Comparison of ENCODE assay signal across 10 mouse cellular contexts in the genomic region with DNA sequence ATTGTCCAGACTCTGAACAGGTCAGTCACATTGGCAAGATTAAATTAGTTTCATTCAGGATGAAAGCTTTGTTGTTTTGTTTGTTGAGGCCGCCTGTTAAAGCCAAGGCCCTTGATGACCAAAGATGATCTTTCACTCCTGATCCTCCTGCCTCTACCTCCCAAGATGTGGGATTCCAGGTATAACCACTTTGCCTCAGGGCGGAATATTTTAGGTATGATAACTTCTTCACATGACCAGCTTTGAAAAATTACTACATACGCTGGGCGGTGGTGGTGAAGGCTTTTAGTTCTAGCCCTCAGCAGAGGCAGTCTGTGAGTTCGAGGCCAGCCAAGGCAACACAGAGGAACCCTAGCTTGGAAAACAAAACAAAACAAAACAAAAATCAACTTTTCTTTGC. TPM values are rescaled to one million over a fixed set of nuclear protein-coding genes. Genes with fewer than 3 reads are reported as not detected.
A peak's percentile ranks its signal among the peaks of the same experiment; 100 is the strongest.
DNase-seq lines count a peak whose midpoint lies in the region; ATAC-seq and TF ChIP-seq lines count a peak whose summit lies in the region.
"Had no signal": no experiment of that assay in that cellular context is flagged by ENCODE, and none has a peak within 500 bp of the region (broad histone marks: within the 10 kb centered on the region; RNA-seq: fewer than 3 reads in every experiment).

No protein-coding gene starts in this region.

- TF ChIP-seq CTCF in lung, embryonic 14.5 days (IDR thresholded peaks at IDR 0.05; ENCODE audit: low read depth), result no peak
- TF ChIP-seq CTCF in intestine, postnatal 0 days (IDR thresholded peaks at IDR 0.05; ENCODE audit: low read depth), result no peak

- no peak for ATAC-seq in lung, embryonic 14.5 days (ENCODE audit: insufficient read depth)
- ATAC-seq in embryonic facial prominence, embryonic 15.5 days (ENCODE audit: insufficient number of reproducible peaks, low FRiP score, low TSS enrichment, low read depth), result no peak
- ATAC-seq in intestine, postnatal 0 days, result no peak
- no peak for ATAC-seq in neural tube, embryonic 15.5 days (ENCODE audit: low FRiP score)

- no peaks in the 10 kb centered on the region for H3K27me3 ChIP-seq in lung, embryonic 14.5 days (ENCODE audit: insufficient read depth, low read length)
- H3K27me3 ChIP-seq in embryonic facial prominence, embryonic 15.5 days, result no peaks in the 10 kb centered on the region
- H3K27me3 ChIP-seq in intestine, postnatal 0 days (replicated peaks; ENCODE audit: control insufficient read depth, insufficient read depth, low read length), result no peaks in the 10 kb centered on the region
- no peaks in the 10 kb centered on the region for H3K27me3 ChIP-seq in neural tube, embryonic 15.5 days (replicated peaks)

- no peak for DNase-seq in lung, embryonic 14.5 days
- no peak for DNase-seq in lung, postnatal 4 days
- no peak for DNase-seq in gastrocnemius, postnatal 4 days (ENCODE audit: low spot score in 2 of 2)
- no peak for DNase-seq in right cerebral cortex, adult 2 months (ENCODE audit: low spot score in 2 of 2)

- no peak overlapping the region; the same call in 1 of the 2 replicates for H3K9ac ChIP-seq in lung, embryonic 14.5 days
- H3K9ac ChIP-seq in embryonic facial prominence, embryonic 15.5 days, result 0 out of 2 replicates have a peak overlapping the region, but pooled peaks have one; percentile 84
- no peak overlapping the region for H3K9ac ChIP-seq in intestine, postnatal 0 days (ENCODE audit: low read depth, low read length)
- no peak overlapping the region for H3K9ac ChIP-seq in neural tube, embryonic 15.5 days (replicated peaks)

- H3K9me3 ChIP-seq in lung, embryonic 14.5 days (ENCODE audit: low read depth, low read length), result no peaks in the 10 kb centered on the region
- H3K9me3 ChIP-seq in embryonic facial prominence, embryonic 15.5 days (replicated peaks), result no peaks in the 10 kb centered on the region
- no peaks in the 10 kb centered on the region for H3K9me3 ChIP-seq in intestine, postnatal 0 days (ENCODE audit: control insufficient read depth)
- H3K9me3 ChIP-seq in neural tube, embryonic 15.5 days (replicated peaks), result no peaks in the 10 kb centered on the region

- H3K27ac ChIP-seq in lung, embryonic 14.5 days (ENCODE audit: low read depth), result no peak overlapping the region; the same call in 1 of the 2 replicates
- H3K27ac ChIP-seq in embryonic facial prominence, embryonic 15.5 days (replicated peaks), result peak overlapping the region; percentile 96
- H3K27ac ChIP-seq in intestine, postnatal 0 days (ENCODE audit: low read depth, low read length), result no peak overlapping the region
- H3K27ac ChIP-seq in neural tube, embryonic 15.5 days (replicated peaks), result no peak overlapping the region

- peak overlapping the region; percentile 70 for H3K4me3 ChIP-seq in lung, embryonic 14.5 days (ENCODE audit: low read depth, low read length)
- H3K4me3 ChIP-seq in embryonic facial prominence, embryonic 15.5 days (replicated peaks), result peak overlapping the region; percentile 81
- H3K4me3 ChIP-seq in intestine, postnatal 0 days (ENCODE audit: low read depth, low read length), result peak overlapping the region; percentile 76
- peak overlapping the region; percentile 55 for H3K4me3 ChIP-seq in neural tube, embryonic 15.5 days (replicated peaks)

- 72% methylated on average over 5 of the region's 5 CpGs for WGBS in lung, embryonic 14.5 days
- WGBS in embryonic facial prominence, embryonic 15.5 days, result 63% methylated on average over 5 of the region's 5 CpGs
- WGBS in intestine, postnatal 0 days, result 80% methylated on average over 5 of the region's 5 CpGs
- WGBS in neural tube, embryonic 15.5 days, result 85% methylated on average over 5 of the region's 5 CpGs

- H3K36me3 ChIP-seq in lung, embryonic 14.5 days (ENCODE audit: insufficient read depth), result no peaks in the 10 kb centered on the region
- no peaks in the 10 kb centered on the region for H3K36me3 ChIP-seq in embryonic facial prominence, embryonic 15.5 days
- H3K36me3 ChIP-seq in intestine, postnatal 0 days (ENCODE audit: control insufficient read depth, insufficient read depth), result no peaks in the 10 kb centered on the region
- H3K36me3 ChIP-seq in neural tube, embryonic 15.5 days, result no peaks in the 10 kb centered on the region

- peak overlapping the region; percentile 66 for H3K4me2 ChIP-seq in lung, embryonic 14.5 days
- H3K4me2 ChIP-seq in embryonic facial prominence, embryonic 15.5 days (replicated peaks), result peak overlapping the region; percentile 63
- H3K4me2 ChIP-seq in intestine, postnatal 0 days (replicated peaks; ENCODE audit: low read depth), result peak overlapping the region; percentile 98
- peak overlapping the region; percentile 92 for H3K4me2 ChIP-seq in neural tube, embryonic 15.5 days

- H3K4me1 ChIP-seq in lung, embryonic 14.5 days (ENCODE audit: insufficient read depth), result peaks cover 13% of the 10 kb centered on the region
- peaks cover 39% of the 10 kb centered on the region for H3K4me1 ChIP-seq in embryonic facial prominence, embryonic 15.5 days
- H3K4me1 ChIP-seq in intestine, postnatal 0 days (replicated peaks; ENCODE audit: control insufficient read depth, insufficient read depth, low read length), result peaks cover 9% of the 10 kb centered on the region
- H3K4me1 ChIP-seq in neural tube, embryonic 15.5 days, result peaks cover 16% of the 10 kb centered on the region

RNA-seq across cellular contexts. Expression of gene Anxa5, which starts 1.3 kb away (rescaled TPM):
- 348 and 359 TPM in 2 replicates for polyA plus RNA-seq in lung, embryonic 14.5 days (2014; fragmentation: Nextera tagmentation; extraction: Ambion mirVana)
- polyA plus RNA-seq in embryonic facial prominence, embryonic 15.5 days (2015; fragmentation: Nextera tagmentation; extraction: Ambion mirVana), result 530 and 536 TPM in 2 replicates
- 177 and 184 TPM in 2 replicates for polyA plus RNA-seq in intestine, postnatal 0 days (2015; fragmentation: Nextera tagmentation; extraction: Ambion mirVana)
- polyA plus RNA-seq in neural tube, embryonic 15.5 days (2015; fragmentation: Nextera tagmentation; extraction: Ambion mirVana), result 111 and 182 TPM in 2 replicates
- 100 to 1,000 TPM; 211 to 234 TPM for total RNA-seq in gastrocnemius, postnatal 4 days (2021)

RNA-seq across cellular contexts. Expression of gene 1810062G17Rik, which starts 1.3 kb away (rescaled TPM):
- 3.3 TPM in 2 replicates for polyA plus RNA-seq in lung, embryonic 14.5 days (2014; fragmentation: Nextera tagmentation; extraction: Ambion mirVana)
- 2.7 and 3.0 TPM in 2 replicates for polyA plus RNA-seq in embryonic facial prominence, embryonic 15.5 days (2015; fragmentation: Nextera tagmentation; extraction: Ambion mirVana)
- polyA plus RNA-seq in intestine, postnatal 0 days (2015; fragmentation: Nextera tagmentation; extraction: Ambion mirVana), result 2.8 and 3.3 TPM in 2 replicates
- polyA plus RNA-seq in neural tube, embryonic 15.5 days (2015; fragmentation: Nextera tagmentation; extraction: Ambion mirVana), result 0.41 and 0.56 TPM in 2 replicates
- total RNA-seq in gastrocnemius, postnatal 4 days (2021), result 1 to 10 TPM; 1.0 to 1.4 TPM
- total RNA-seq: megakaryocyte-erythroid progenitor cell, adult 5-6 weeks had no signal
- polyA plus RNA-seq: frontal cortex, adult 2 months had no signal

RNA-seq across cellular contexts. Expression of gene Gm11549, which starts 47.2 kb away (rescaled TPM):
- 0.12 and 0.16 TPM in 2 replicates for polyA plus RNA-seq in lung, embryonic 14.5 days (2014; fragmentation: Nextera tagmentation; extraction: Ambion mirVana)
- polyA plus RNA-seq in embryonic facial prominence, embryonic 15.5 days (2015; fragmentation: Nextera tagmentation; extraction: Ambion mirVana), result 0.05 TPM in 1 of 2 replicates, not detected in the other
- 1.1 and 1.2 TPM in 2 replicates for polyA plus RNA-seq in intestine, postnatal 0 days (2015; fragmentation: Nextera tagmentation; extraction: Ambion mirVana)
- polyA plus RNA-seq in neural tube, embryonic 15.5 days (2015; fragmentation: Nextera tagmentation; extraction: Ambion mirVana), result 1.0 and 1.2 TPM in 2 replicates
- under 1 TPM in 1 of 2 experiments, not detected in 1; 0.61 TPM for total RNA-seq in gastrocnemius, postnatal 4 days (2021)
- total RNA-seq: adrenal gland, postnatal 14 days; megakaryocyte-erythroid progenitor cell, adult 5-6 weeks had no signal
